Mouse (Mus musculus) ES-Bruce4 (cell line): ENCODE data around the gene Rapgef4.

ENCODE experiments used
- CTCF ChIP-seq: IDR thresholded peaks from one replicate; pipeline ENCODE4 v1.8.1; 2011; ENCODE audit warnings: low read depth, low read length
- POLR2A ChIP-seq: IDR thresholded peaks from one replicate; pipeline ENCODE4 v1.8.1; 2011; ENCODE audit warnings: low read length; ENCODE audit not compliant: insufficient read depth

- no peak for TF ChIP-seq POLR2A
- no peak for TF ChIP-seq CTCF
Measured at GRCm38 (mm10) chr2:72221283-72221682, 240.2 kb downstream of the Rapgef4 start.
